Mouse (Mus musculus): ENCODE measurements around the gene Edc4. TPM values are rescaled to one million over a fixed set of nuclear protein-coding genes. Genes with fewer than 3 reads are reported as not detected.
"Not testable (repeated sequence)": the region's sequence is repeated elsewhere in the genome, so short reads cannot be mapped to it uniquely, and the experiment has no call there.

Edc4 gene
- 49.3 and 50.3 TPM in 2 replicates for polyA plus RNA-seq (2015; fragmentation: Nextera tagmentation; extraction: Ambion mirVana)

DNA sequence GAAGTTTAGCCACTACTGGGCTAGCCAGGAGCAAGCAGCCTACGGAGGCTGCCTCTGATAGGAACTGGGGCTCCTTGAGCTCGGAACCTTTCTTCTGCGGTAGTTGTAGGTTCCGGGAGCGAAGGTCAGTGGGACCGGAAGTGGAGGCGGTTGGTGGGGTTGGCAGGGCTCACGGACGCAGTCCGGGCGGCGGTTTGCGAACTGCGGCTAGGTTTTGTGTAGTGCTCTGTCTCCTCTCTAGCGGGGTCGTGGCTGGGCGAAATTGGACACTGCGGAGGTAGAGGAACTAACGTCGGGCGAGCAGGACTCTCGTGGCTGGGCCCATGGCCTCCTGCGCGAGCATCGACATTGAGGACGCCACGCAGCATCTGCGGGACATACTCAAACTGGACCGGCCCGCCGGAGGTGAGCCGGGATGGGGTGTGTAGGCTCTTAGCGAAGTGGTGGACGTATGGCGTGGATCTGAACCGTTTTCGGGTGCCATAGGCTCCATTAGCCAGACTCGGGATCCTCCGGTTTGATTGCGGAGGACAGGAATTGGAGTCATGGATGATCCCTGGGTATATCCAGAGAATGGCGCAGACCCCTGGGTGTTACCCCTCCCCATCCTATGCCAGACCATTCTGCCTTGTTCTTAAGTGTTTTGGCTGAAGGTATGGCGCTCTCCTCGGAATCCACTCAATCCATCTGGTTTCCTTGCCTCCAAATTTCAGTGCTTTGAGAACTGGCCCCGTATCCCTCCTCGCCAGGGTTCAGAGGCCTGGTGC lies at the start of gene Edc4:
Edc4 (plus strand) TSS at position 128 of the 767 bp plus-strand sequence.
- peaks cover 56% of the 10 kb centered on the region for H3K36me3 ChIP-seq
- H3K4me2 ChIP-seq: peak within 1 kb of the TSS; percentile 96
- under 1% methylated on average over 45 of the region's 45 CpGs for WGBS
- H3K4me3 ChIP-seq: peak within 1 kb of the TSS; percentile 97
- peak; percentile 82 for ATAC-seq (ENCODE audit: low FRiP score)
- H3K27ac ChIP-seq: peak within 1 kb of the TSS; percentile 36; the same call in 1 of the 2 replicates
- H3K9ac ChIP-seq: peak within 1 kb of the TSS; percentile 94
- H3K9me3 ChIP-seq: no peaks in the 10 kb centered on the region
- no peaks in the 10 kb centered on the region for H3K27me3 ChIP-seq
- H3K4me1 ChIP-seq (replicated peaks): peaks cover 34% of the 10 kb centered on the region

DNA sequence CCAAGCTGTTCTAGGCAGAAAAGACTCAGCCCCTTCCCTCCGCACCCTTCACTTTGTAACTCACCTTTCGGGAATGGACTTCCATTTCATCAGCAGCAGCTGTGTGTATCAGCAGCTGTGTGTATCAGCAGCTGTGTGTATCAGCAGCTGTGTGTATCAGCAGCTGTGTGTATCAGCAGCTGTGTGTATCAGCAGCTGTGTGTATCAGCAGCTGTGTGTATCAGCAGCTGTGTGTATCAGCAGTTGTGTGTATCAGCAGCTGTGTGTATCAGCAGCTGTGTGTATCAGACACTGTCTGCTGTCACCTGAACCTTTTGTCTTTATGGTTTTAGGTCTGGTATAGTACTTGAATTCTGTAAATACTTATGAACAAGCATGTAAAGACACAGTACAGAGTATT lies 46.9 kb upstream of the Edc4 start:
- not testable (repeated sequence) for H3K9me3 ChIP-seq; H3K27ac ChIP-seq; H3K4me2 ChIP-seq; H3K9ac ChIP-seq; H3K4me3 ChIP-seq; H3K27me3 ChIP-seq; H3K4me1 ChIP-seq (replicated peaks); H3K36me3 ChIP-seq; ATAC-seq (ENCODE audit: low FRiP score)
- WGBS: 86% methylated on average over 2 of the region's 2 CpGs

DNA sequence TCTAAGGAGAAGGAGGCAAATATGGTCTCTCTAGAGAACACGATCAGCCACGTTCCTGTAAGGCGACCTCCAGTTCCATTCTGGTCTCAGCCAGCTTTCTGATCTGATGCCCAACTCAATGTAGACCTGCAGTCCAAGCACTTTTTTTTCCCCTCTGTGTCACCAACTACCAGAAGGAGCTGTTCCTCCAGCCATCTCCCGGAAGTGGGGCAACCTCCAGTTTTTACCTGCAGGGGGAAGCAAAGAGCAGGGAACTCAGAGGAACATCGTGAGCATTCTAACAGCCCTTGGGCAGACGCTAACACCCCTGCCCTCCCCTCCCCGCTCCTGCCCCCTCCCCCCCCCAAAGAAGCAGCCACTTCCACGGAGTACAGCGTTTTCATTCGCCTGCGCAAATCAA lies 45.4 kb upstream of the Edc4 start:
- Histone ChIP-seq H3K27me3 (0 out of 2 replicates have a peak, but pooled peaks cover 3% of the 10 kb centered on the region), H3K4me2 (no peak overlapping the region), H3K27ac (no peak overlapping the region), H3K4me3 (no peak overlapping the region), H3K9ac (no peak overlapping the region), H3K9me3 (no peaks in the 10 kb centered on the region), H3K36me3 (no peaks in the 10 kb centered on the region), H3K4me1 (replicated peaks) (no peaks in the 10 kb centered on the region)
- 27% methylated on average over 11 of the region's 11 CpGs for WGBS
- no peak for ATAC-seq (ENCODE audit: low FRiP score)

DNA sequence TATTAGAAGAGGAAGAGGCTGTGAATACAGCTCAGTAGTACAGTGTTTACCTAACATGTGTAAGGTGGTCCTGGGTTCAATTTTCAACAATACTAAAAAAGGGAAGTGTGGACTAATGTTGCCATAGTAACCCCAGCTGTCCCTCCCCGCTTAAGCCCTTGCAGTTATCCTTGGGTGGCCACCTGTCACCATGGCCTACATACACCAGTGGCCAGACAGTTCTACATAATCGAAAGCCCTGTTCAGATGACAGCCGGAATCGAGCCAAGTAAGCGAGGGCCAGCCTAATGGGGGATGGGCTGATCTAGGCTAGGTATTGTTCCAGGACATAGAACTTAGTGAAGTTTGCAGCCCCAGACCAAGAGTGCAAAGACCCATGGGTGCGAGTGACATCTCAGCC lies 43.7 kb upstream of the Edc4 start:
- no peak overlapping the region for H3K27ac ChIP-seq
- no peak overlapping the region for H3K4me2 ChIP-seq
- H3K9ac ChIP-seq: no peak overlapping the region
- no peaks in the 10 kb centered on the region for H3K9me3 ChIP-seq
- H3K36me3 ChIP-seq: peaks cover 12% of the 10 kb centered on the region; the same call in 1 of the 2 replicates
- no peaks in the 10 kb centered on the region for H3K4me1 ChIP-seq (replicated peaks)
- 86% methylated on average over 6 of the region's 6 CpGs for WGBS
- no peak for ATAC-seq (ENCODE audit: low FRiP score)
- no peak overlapping the region for H3K4me3 ChIP-seq
- 0 out of 2 replicates have a peak, but pooled peaks cover 3% of the 10 kb centered on the region for H3K27me3 ChIP-seq

DNA sequence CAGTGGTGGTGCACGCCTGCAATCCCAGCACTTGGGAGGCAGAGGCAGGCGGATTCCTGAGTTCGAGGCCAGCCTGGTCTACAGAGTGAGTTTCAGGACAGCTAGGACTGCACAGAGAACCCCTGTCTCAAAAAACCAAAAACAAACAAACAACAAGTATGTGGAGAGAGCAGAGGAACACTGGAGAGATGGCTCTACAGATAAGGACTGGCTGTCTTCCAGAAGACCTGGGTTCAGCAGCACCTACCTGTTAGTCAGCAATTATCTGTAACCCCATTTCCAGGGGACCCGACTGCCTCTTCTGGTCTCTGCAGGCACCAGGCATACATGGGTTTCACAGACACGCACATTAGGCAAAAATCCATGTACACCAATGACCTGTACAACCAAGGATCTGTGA lies 41.5 kb upstream of the Edc4 start:
- H3K27me3 ChIP-seq: no peaks in the 10 kb centered on the region
- H3K4me2 ChIP-seq: no peak overlapping the region
- no peaks in the 10 kb centered on the region for H3K9me3 ChIP-seq
- no peak for ATAC-seq (ENCODE audit: low FRiP score)
- H3K9ac ChIP-seq: no peak overlapping the region
- no peak overlapping the region for H3K4me3 ChIP-seq
- peaks cover 28% of the 10 kb centered on the region for H3K36me3 ChIP-seq
- no peaks in the 10 kb centered on the region for H3K4me1 ChIP-seq (replicated peaks)
- H3K27ac ChIP-seq: no peak overlapping the region
- WGBS: 95% methylated on average over 5 of the region's 5 CpGs

DNA sequence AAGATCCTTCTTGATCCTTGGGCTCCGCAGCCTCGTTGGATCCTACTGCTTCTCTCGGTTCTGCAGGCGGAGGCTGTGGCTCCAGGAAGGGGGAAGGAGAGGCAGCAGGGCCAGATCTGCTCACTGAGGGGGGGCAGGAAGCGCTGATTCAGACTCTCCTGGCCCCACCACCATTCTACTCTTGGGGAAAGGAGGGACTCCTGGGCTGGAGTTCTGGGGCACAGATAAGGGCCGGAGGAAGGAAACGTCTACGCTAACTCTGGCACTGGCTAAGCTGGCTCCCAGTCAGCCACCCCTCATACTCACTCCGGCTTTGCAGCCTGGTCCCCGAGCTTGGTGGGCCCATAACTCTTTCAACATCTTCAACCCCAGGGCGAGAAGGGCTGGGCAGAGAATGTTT lies 34.0 kb upstream of the Edc4 start:
- Histone ChIP-seq H3K4me1 (replicated peaks) (peaks cover 8% of the 10 kb centered on the region), H3K9ac (no peak overlapping the region), H3K9me3 (no peaks in the 10 kb centered on the region), H3K27ac (no peak overlapping the region), H3K27me3 (no peaks in the 10 kb centered on the region), H3K36me3 (peaks cover 72% of the 10 kb centered on the region), H3K4me3 (no peak overlapping the region), H3K4me2 (no peak overlapping the region)
- 94% methylated on average over 11 of the region's 11 CpGs for WGBS
- no peak for ATAC-seq (ENCODE audit: low FRiP score)

DNA sequence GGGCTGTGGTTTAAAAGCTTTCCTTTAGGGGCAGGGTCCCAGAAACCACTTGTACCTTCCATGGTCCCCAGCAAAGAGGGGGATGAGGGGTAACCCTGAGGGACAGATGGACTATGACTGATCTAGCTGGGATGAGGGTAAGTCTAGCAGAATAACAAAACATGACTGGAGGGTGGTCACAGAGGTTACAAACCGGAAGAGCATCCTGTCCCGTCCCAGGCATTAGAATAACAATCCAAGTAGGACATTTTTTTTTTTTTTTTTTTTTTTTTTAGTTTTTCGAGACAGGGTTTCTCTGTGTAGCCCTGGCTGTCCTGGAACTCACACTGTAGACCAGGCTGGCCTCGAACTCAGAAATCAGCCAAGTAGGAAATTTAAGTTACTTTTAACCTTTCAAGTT lies 30.7 kb upstream of the Edc4 start:
- WGBS: 82% methylated on average over 4 of the region's 4 CpGs
- H3K4me2 ChIP-seq: 0 out of 2 replicates have a peak overlapping the region, but pooled peaks have one; percentile 44
- no peak for ATAC-seq (ENCODE audit: low FRiP score)
- H3K4me3 ChIP-seq: no peak overlapping the region; the same call in 1 of the 2 replicates
- peak overlapping the region; percentile 43; the same call in 1 of the 2 replicates for H3K9ac ChIP-seq
- no peak overlapping the region for H3K27ac ChIP-seq
- no peaks in the 10 kb centered on the region for H3K27me3 ChIP-seq
- H3K9me3 ChIP-seq: no peaks in the 10 kb centered on the region
- H3K36me3 ChIP-seq: peaks cover 45% of the 10 kb centered on the region
- H3K4me1 ChIP-seq (replicated peaks): peaks cover 11% of the 10 kb centered on the region

DNA sequence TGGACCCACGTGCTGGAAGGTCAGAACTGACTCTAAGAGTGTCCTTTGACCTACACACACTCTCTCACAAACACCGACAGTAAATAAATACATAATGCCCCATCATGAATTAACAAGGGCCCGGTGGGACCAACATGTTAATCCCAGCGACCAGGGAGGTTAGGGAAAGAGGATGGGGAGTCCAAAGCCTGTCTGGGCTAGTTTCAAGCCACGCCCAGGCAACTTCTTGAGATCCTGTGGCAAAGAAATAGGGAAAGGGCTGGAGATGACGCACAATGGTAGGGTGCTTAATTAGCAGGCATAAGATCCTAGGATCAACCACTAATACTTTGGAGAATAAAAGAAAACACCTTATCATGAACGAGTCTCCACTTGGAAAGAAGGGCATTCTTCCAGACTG lies 30.1 kb upstream of the Edc4 start:
- peak overlapping the region; percentile 23 for H3K4me3 ChIP-seq
- no peak for ATAC-seq (ENCODE audit: low FRiP score)
- peaks cover 13% of the 10 kb centered on the region for H3K4me1 ChIP-seq (replicated peaks)
- peak overlapping the region; percentile 44 for H3K4me2 ChIP-seq
- peaks cover 39% of the 10 kb centered on the region for H3K36me3 ChIP-seq
- H3K9me3 ChIP-seq: no peaks in the 10 kb centered on the region
- 79% methylated on average over 7 of the region's 7 CpGs for WGBS
- H3K27me3 ChIP-seq: no peaks in the 10 kb centered on the region
- no peak overlapping the region for H3K27ac ChIP-seq
- H3K9ac ChIP-seq: peak overlapping the region; percentile 43

DNA sequence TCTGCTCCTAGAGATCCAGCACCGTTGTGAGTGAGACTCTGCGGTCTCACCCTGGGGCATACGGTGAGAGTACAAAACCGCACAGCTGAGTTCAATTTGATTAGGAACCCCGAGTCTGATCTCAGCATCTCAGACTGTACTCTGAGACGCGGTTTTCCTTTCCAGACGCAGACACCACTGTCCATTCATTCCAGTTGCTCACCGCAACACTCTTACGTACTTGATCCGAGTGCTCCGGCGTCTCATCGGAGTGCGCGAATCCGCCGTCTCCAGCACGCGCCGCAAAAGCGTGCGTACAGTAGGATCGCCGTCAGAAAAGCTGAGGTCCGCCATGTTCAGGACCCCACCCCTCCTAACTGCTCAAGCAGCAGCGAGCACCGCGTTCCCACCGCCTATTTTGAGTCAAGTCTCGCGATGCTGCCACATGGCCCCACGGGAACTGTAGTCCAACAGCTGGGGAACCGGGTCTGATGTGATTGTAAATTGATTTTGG lies 29.0 kb upstream of the Edc4 start:
- peak; percentile 81 for ATAC-seq (ENCODE audit: low FRiP score)
- Histone ChIP-seq H3K27me3 (no peaks in the 10 kb centered on the region), H3K9me3 (no peaks in the 10 kb centered on the region), H3K4me1 (replicated peaks) (peaks cover 24% of the 10 kb centered on the region), H3K27ac (peak overlapping the region; percentile 85), H3K4me2 (peak overlapping the region; percentile 87), H3K36me3 (peaks cover 28% of the 10 kb centered on the region), H3K4me3 (peak overlapping the region; percentile 77), H3K9ac (peak overlapping the region; percentile 88)
- WGBS: under 1% methylated on average over 34 of the region's 34 CpGs

DNA sequence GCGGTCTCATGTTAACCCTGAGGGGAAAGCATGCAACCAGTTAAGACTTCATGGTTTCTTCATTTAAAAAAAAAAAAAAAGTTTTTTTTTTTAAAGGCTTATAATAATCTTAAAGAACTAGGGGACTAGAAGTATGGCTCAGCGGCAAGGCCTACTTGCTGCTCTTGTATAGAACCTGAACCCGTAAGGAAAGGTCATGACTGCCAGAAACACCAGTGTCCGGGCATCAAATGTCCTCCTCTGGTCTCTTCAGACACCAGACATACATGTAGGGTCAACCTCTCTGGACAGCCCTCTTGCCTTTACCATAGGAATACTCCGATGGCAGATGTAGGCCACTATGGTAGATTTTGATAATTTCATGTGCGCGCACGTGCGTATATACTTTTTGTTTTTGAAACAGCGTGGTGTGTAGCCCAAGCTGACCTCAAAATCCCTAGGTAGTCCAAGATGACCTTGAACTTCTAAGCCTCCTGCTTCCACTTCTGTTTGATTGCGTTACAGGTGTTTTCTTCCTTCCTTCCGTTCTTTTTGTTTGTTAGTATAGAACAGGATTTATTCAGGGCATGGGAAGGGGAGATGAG lies 28.4 kb upstream of the Edc4 start:
- no peak for ATAC-seq (ENCODE audit: low FRiP score)
- Histone ChIP-seq H3K36me3 (peaks cover 23% of the 10 kb centered on the region), H3K9me3 (no peaks in the 10 kb centered on the region), H3K27me3 (no peaks in the 10 kb centered on the region), H3K9ac (no peak overlapping the region), H3K4me1 (replicated peaks) (peaks cover 30% of the 10 kb centered on the region), H3K27ac (0 out of 2 replicates have a peak overlapping the region, but pooled peaks have one; percentile 1), H3K4me3 (peak overlapping the region; percentile 77), H3K4me2 (peak overlapping the region; percentile 87; the same call in 1 of the 2 replicates)
- 82% methylated on average over 12 of the region's 12 CpGs for WGBS

DNA sequence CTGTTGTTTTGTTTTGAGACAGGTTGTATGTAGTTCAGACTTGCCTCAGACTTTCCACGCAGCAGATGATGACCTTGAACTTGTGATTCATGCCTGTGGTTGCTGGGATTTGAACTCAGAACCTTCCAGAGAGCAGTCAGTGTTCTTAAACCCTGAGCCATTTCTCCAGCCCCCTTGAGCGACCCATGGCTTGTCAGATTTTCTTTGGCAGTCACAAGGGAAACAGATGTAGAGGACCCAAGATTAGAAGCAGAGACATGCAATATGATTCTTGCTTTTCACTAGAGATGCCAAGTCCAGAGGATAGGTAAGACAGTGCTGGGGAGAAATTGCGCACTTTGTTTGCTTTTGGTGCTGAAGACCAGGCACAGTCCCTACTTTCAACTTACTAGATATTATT lies 27.5 kb upstream of the Edc4 start, which contains the start of gene Cenpt:
Cenpt (minus strand) TSS at position 101 of the 400 bp plus-strand sequence.
- H3K4me2 ChIP-seq: no peak within 1 kb of the TSS
- H3K36me3 ChIP-seq: peaks cover 14% of the 10 kb centered on the region
- no peaks in the 10 kb centered on the region for H3K9me3 ChIP-seq
- 0 out of 2 replicates have a peak within 1 kb of the TSS, but pooled peaks have one; percentile 77 for H3K4me3 ChIP-seq
- WGBS: 93% methylated on average over 3 of the region's 3 CpGs
- H3K4me1 ChIP-seq (replicated peaks): peaks cover 39% of the 10 kb centered on the region
- no peak for ATAC-seq (ENCODE audit: low FRiP score)
- H3K27ac ChIP-seq: 0 out of 2 replicates have a peak within 1 kb of the TSS, but pooled peaks have one; percentile 1
- no peaks in the 10 kb centered on the region for H3K27me3 ChIP-seq
- H3K9ac ChIP-seq: no peak within 1 kb of the TSS

DNA sequence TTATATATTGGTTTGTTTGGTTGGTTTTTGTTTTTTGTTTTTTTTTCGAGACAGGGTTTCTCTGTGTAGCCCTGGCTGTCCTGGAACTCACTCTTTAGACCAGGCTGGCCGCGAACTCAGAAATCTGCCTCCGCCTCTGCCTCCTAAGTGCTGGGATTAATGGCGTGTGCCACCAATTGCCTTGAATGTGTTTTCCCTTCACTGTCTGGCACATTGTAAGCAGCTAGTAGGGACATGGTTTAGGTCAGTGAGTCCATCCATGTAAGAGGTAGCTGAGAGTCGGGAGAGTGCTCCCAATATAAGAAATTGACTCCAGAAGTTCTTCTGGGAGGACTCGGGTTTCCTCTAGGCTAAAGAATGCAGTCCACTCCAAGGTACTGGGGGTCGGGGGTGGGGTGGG lies 26.4 kb upstream of the Edc4 start:
- peaks cover 2% of the 10 kb centered on the region; the same call in 1 of the 2 replicates for H3K36me3 ChIP-seq
- H3K27ac ChIP-seq: no peak overlapping the region
- no peaks in the 10 kb centered on the region for H3K9me3 ChIP-seq
- WGBS: 27% methylated on average over 8 of the region's 8 CpGs
- ATAC-seq (ENCODE audit: low FRiP score): no peak; the same call in 1 of the 2 replicates
- H3K27me3 ChIP-seq: no peaks in the 10 kb centered on the region
- peaks cover 50% of the 10 kb centered on the region for H3K4me1 ChIP-seq (replicated peaks)
- H3K9ac ChIP-seq: peak overlapping the region; percentile 93; the same call in 1 of the 2 replicates
- H3K4me3 ChIP-seq: peak overlapping the region; percentile 82
- H3K4me2 ChIP-seq: peak overlapping the region; percentile 99; the same call in 1 of the 2 replicates
